Mouse (Mus musculus): ENCODE measurements around the gene Sh3bgrl2. TPM values are rescaled to one million over a fixed set of nuclear protein-coding genes. Genes with fewer than 3 reads are reported as not detected.

The Sh3bgrl2 gene
- total RNA-seq (2023): 2.2 TPM

DNA sequence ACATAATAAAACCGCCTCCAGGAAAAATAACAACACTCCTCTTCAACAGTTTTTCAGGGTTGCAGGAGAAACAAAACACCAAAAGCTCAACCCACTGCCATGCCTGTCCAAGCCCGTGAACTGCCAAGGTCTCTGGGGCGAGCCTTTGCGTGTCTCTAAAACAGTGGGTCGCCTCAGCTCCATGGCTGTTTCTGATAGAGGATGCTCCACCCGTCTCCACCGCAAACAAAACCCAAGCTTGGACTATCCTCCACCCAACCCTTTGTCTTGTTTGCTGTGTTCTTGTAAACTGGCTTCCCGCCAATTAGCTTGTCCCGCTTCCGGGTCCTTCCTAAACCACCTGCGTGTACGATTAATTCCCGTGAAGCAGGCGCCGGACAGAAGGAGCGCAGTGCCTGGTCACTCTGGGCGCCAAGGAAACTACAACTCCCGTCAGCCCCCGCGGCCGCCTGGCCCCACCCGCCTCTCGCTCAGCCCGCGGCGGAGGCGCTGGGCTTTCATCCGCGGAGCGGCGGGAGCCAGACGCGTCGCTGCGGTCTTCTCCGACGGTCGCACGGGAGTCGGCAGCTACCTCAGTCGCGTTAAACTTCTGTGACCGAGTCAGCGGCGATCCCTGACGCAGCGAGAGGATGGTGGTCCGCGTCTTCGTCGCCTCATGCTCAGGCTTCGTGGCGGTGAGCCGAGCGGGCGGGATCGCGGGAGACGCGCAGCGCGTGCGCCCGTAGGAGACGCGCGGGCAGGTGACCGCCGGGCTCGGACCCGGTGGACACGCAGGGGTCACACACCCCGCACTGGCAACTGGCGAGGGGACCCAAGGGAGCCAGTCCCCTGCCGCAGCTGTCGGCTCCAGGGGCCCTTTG is at the start of gene Sh3bgrl2:
Gene Sh3bgrl2 (plus strand): TSS at position 498 of the 860 bp plus-strand sequence.

Other genes starting within 250 kb of the Sh3bgrl2 start
- gene Lca5, start 107.2 kb upstream of the Sh3bgrl2 start, total RNA-seq (2023): 7.5 TPM